Mouse (Mus musculus) kidney, embryonic 15.5 days (tissue): ENCODE measurements around the gene Napsa. TPM values are rescaled to one million over a fixed set of nuclear protein-coding genes. Genes with fewer than 3 reads are reported as not detected.

Experiments used
- ATAC-seq: fragments of 200-750 bp; cut with Nextera tagmentation; replicated peaks from 2 replicates; pipeline ENCODE4 v1.8.0; 2017; ENCODE audit warnings: moderate TSS enrichment; ENCODE audit not compliant: low FRiP score
- H3K27ac ChIP-seq: fragments of 300-500 bp; sonication (generic); 2 replicates; pipeline ENCODE4 v1.5.1; 2015; ENCODE audit warnings: mild to moderate bottlenecking, inconsistent platforms
- H3K27me3 ChIP-seq: fragments of 300-500 bp; sonication (generic); 2 replicates; pipeline ENCODE4 v1.6.1; 2015; ENCODE audit warnings: inconsistent platforms
- H3K36me3 ChIP-seq: fragments of 300-500 bp; sonication (generic); 2 replicates; pipeline ENCODE4 v1.6.1; 2015; ENCODE audit warnings: inconsistent platforms
- H3K4me1 ChIP-seq: fragments of 300-500 bp; sonication (generic); 2 replicates; pipeline ENCODE4 v1.6.1; 2015; ENCODE audit warnings: inconsistent platforms
- H3K4me2 ChIP-seq: fragments of 300-500 bp; sonication (generic); 2 replicates; pipeline ENCODE4 v1.6.1; 2015; ENCODE audit warnings: moderate library complexity, mild to moderate bottlenecking, inconsistent platforms
- H3K4me3 ChIP-seq: fragments of 300-500 bp; sonication (generic); replicated peaks from 2 replicates; pipeline ENCODE4 v1.5.1; 2015; ENCODE audit warnings: mild to moderate bottlenecking, inconsistent platforms
- H3K9ac ChIP-seq: fragments of 300-500 bp; sonication (generic); 2 replicates; pipeline ENCODE4 v1.6.1; 2015; ENCODE audit warnings: mild to moderate bottlenecking, inconsistent platforms
- H3K9me3 ChIP-seq: fragments of 300-500 bp; sonication (generic); replicated peaks from 2 replicates; pipeline ENCODE4 v1.6.1; 2016; ENCODE audit warnings: inconsistent platforms
- WGBS: fragments of 180-500 bp; shearing (Covaris S2); methylation state at CpG from one replicate; pipeline ENCODE4 v1.1.7; 2015; ENCODE audit warnings: mixed read lengths; 5-methylcytosine and 5-hydroxymethylcytosine counted together
- polyA plus RNA-seq: library from polyadenylated mRNA; unstranded; fragments of >200 nt; fragmentation: Nextera tagmentation; extraction: Ambion mirVana; gene quantifications from 2 replicates; pipeline ENCODE4 v1.2.1, GENCODE M21; 2015

Napsa gene
- polyA plus RNA-seq, 1 experiment from 2014 or later: 33.2 TPM

GRCm38 (mm10) chr7:44603186-44603855 lies 31.1 kb downstream of the Napsa start:
- peak overlapping the region; percentile 63 for H3K4me2 ChIP-seq
- H3K4me1 ChIP-seq: peaks cover 24% of the 10 kb centered on the region
- no peaks in the 10 kb centered on the region for H3K9me3 ChIP-seq
- no peak overlapping the region for H3K9ac ChIP-seq
- no peak for ATAC-seq
- no peak overlapping the region for H3K27ac ChIP-seq
- H3K36me3 ChIP-seq: no peaks in the 10 kb centered on the region
- peaks cover 84% of the 10 kb centered on the region for H3K27me3 ChIP-seq
- WGBS: 4% methylated on average over 20 of the region's 20 CpGs
- peak overlapping the region; percentile 41; the same call in 1 of the 2 replicates for H3K4me3 ChIP-seq

- Histone ChIP-seq H3K4me2 (peak overlapping the region; percentile 63), H3K27ac (no peak overlapping the region), H3K4me1 (peaks cover 24% of the 10 kb centered on the region), H3K9me3 (no peaks in the 10 kb centered on the region), H3K36me3 (no peaks in the 10 kb centered on the region), H3K27me3 (peaks cover 89% of the 10 kb centered on the region), H3K4me3 (peak overlapping the region; percentile 41), H3K9ac (no peak overlapping the region)
- under 1% methylated on average over 25 of the region's 25 CpGs for WGBS
- peak; percentile 61 for ATAC-seq
Measured at GRCm38 (mm10) chr7:44604139-44604606, 32.0 kb downstream of the Napsa start.

- Histone ChIP-seq H3K9ac (no peak overlapping the region), H3K4me2 (peak overlapping the region; percentile 63), H3K4me3 (peak overlapping the region; percentile 41), H3K27ac (no peak overlapping the region), H3K27me3 (peaks cover 89% of the 10 kb centered on the region), H3K36me3 (no peaks in the 10 kb centered on the region), H3K4me1 (peaks cover 24% of the 10 kb centered on the region), H3K9me3 (no peaks in the 10 kb centered on the region)
- no peak for ATAC-seq
- WGBS: 3% methylated on average over 8 of the region's 8 CpGs
Measured at GRCm38 (mm10) chr7:44604619-44605018, 32.4 kb downstream of the Napsa start.

DNA sequence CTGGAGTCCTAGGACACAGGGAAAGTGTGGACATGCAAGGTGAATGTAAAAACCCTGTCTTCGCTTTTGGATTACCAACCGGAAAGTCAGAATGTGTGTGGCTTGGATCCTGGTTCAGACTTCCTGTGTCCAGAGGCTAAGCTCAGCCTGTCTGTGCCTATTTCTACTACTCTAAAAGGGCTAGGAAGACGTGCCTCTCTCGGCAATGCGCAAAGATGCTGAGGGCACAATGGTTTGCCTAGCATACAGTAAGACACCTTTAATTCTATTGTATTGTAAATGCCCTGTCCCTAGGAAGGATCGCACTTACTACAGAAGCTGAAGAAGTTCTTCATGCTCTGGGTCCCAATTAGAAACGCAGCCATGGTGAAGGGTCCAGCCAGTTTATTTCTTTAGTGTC lies 33.3 kb downstream of the Napsa start:
- no peak overlapping the region for H3K4me3 ChIP-seq
- ATAC-seq: no peak
- H3K36me3 ChIP-seq: no peaks in the 10 kb centered on the region
- peaks cover 24% of the 10 kb centered on the region for H3K4me1 ChIP-seq
- 37% methylated on average over 7 of the region's 7 CpGs for WGBS
- H3K27me3 ChIP-seq: peaks cover 84% of the 10 kb centered on the region
- no peak overlapping the region for H3K9ac ChIP-seq
- no peak overlapping the region for H3K27ac ChIP-seq
- no peaks in the 10 kb centered on the region for H3K9me3 ChIP-seq
- H3K4me2 ChIP-seq: no peak overlapping the region

DNA sequence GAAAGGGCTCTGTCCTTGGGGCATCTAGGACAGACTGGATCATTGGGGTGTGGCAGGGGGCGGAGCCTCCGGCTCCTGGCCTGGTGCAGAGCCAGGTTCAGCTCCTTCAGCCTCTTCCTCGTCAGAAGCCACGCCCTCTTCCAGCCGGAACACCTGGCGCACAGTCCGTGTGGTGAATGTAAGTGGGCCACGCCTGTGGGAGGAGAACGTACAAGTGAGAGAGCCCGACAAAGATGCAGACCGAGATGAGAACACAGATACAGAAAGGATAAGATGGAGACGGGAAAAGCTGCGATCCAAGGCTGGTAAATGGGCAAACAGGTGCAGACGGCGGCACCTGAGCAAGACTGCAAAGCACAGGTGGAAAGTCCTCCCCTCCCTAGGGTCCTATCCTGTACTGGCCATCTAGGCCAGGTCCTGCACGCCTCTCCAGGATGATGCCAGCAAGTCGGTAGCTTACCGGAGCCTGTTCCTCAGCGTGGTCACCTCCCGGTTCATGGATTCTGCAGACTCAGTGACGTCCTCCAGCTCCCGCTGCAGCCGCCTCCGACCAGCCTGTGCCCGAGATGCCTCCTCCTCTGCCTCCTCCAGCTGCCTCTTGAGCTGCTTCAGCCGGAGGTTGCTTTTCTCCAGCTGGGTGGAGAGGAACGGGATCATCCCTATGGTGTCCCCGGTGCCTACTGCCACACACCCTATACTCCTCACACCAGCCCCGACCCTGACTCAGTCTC lies 34.2 kb downstream of the Napsa start:
- 0 out of 2 replicates have a peak overlapping the region, but pooled peaks have one; percentile 10 for H3K4me3 ChIP-seq
- H3K4me1 ChIP-seq: peaks cover 24% of the 10 kb centered on the region
- H3K9ac ChIP-seq: no peak overlapping the region
- no peaks in the 10 kb centered on the region for H3K36me3 ChIP-seq
- H3K27ac ChIP-seq: no peak overlapping the region
- H3K27me3 ChIP-seq: peaks cover 75% of the 10 kb centered on the region
- WGBS: 4% methylated on average over 29 of the region's 29 CpGs
- peak overlapping the region; percentile 47 for H3K4me2 ChIP-seq
- no peaks in the 10 kb centered on the region for H3K9me3 ChIP-seq
- no peak for ATAC-seq

- H3K4me1 ChIP-seq: peaks cover 5% of the 10 kb centered on the region; the same call in 1 of the 2 replicates
- no peaks in the 10 kb centered on the region for H3K36me3 ChIP-seq
- ATAC-seq: no peak
- no peaks in the 10 kb centered on the region for H3K9me3 ChIP-seq
- no peak overlapping the region for H3K27ac ChIP-seq
- H3K9ac ChIP-seq: no peak overlapping the region
- H3K27me3 ChIP-seq: peaks cover 57% of the 10 kb centered on the region
- 75% methylated on average over 7 of the region's 7 CpGs for WGBS
- no peak overlapping the region for H3K4me2 ChIP-seq
- no peak overlapping the region for H3K4me3 ChIP-seq
Measured at GRCm38 (mm10) chr7:44612192-44612591, 40.0 kb downstream of the Napsa start.

GRCm38 (mm10) chr7:44614041-44614688 lies 42.0 kb downstream of the Napsa start:
- no peak for ATAC-seq
- Histone ChIP-seq H3K27ac (no peak overlapping the region), H3K9ac (no peak overlapping the region), H3K4me2 (peak overlapping the region; percentile 26; the same call in 1 of the 2 replicates), H3K4me1 (peaks cover 5% of the 10 kb centered on the region; the same call in 1 of the 2 replicates), H3K36me3 (no peaks in the 10 kb centered on the region), H3K9me3 (no peaks in the 10 kb centered on the region), H3K4me3 (no peak overlapping the region), H3K27me3 (peaks cover 41% of the 10 kb centered on the region)
- 5% methylated on average over 20 of the region's 20 CpGs for WGBS

DNA sequence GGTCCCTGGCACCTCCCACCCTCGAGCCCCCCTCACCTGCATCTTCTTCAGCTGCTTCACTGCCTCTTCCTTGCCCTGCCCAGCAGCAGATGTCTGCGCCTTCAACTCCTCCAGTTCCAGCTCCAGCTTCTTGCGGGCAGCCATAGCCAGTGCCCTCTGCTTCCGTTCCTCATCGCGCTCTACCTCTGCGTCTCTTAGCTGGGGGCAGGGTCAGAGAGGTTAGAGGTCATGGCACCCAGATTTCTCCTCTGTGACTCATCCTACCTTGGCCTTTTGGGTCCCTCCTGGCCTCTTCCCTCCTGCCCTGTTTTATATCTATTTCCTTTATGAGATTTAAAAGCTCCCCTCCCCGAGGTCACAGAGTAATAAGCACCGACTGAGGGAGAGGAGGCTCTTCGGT lies 43.1 kb downstream of the Napsa start:
- WGBS: 10% methylated on average over 10 of the region's 10 CpGs
- Histone ChIP-seq H3K27ac (no peak overlapping the region), H3K36me3 (no peaks in the 10 kb centered on the region), H3K4me1 (peaks cover 5% of the 10 kb centered on the region; the same call in 1 of the 2 replicates), H3K9ac (no peak overlapping the region), H3K4me3 (no peak overlapping the region), H3K27me3 (peaks cover 41% of the 10 kb centered on the region), H3K9me3 (no peaks in the 10 kb centered on the region), H3K4me2 (no peak overlapping the region)
- ATAC-seq: no peak

DNA sequence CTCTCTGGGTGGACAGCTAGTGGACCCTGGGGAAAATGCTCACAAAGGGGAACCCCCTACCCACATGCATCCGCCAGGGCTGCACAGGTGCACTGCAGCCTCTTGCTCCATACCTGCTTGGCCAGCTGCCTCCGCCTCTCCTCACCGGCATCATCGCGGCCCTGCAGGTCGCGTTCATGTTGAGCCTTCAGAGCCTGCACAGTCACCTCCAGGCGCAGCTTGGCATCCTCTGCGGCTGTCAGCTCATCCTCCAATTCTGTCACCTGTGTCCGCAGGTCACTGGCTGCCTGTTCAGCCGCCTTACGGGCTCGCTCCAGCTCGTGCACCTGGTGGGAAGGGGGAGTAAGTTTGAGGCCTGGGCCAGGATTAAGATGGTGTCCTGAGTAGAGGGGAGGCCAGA lies 43.8 kb downstream of the Napsa start:
- no peak overlapping the region for H3K4me3 ChIP-seq
- H3K9me3 ChIP-seq: no peaks in the 10 kb centered on the region
- ATAC-seq: no peak
- peaks cover 5% of the 10 kb centered on the region; the same call in 1 of the 2 replicates for H3K4me1 ChIP-seq
- no peak overlapping the region for H3K27ac ChIP-seq
- H3K9ac ChIP-seq: no peak overlapping the region
- 78% methylated on average over 14 of the region's 14 CpGs for WGBS
- H3K4me2 ChIP-seq: no peak overlapping the region
- no peaks in the 10 kb centered on the region for H3K36me3 ChIP-seq
- H3K27me3 ChIP-seq: peaks cover 41% of the 10 kb centered on the region

DNA sequence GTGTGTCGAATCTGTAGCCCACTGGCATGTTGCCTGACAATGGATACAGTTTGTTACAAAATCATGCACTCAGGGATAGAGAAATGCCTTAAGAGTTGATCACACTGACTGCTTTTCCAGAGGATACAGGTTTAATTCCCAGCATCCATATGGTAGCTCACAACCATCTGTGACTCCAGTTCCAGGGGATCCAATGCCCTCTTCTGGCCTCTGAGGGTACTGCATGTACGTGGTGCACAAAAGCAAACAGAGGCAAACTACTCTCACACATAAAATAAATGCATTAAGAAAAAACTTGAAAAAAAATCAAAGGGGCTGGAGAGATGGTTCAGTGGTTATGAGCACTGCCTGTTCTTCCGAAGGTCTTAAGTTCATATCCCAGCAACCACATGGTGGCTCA lies 44.9 kb downstream of the Napsa start:
- Histone ChIP-seq H3K4me3 (no peak overlapping the region), H3K4me1 (peaks cover 5% of the 10 kb centered on the region; the same call in 1 of the 2 replicates), H3K4me2 (no peak overlapping the region), H3K27me3 (peaks cover 38% of the 10 kb centered on the region), H3K9ac (no peak overlapping the region), H3K27ac (no peak overlapping the region), H3K9me3 (no peaks in the 10 kb centered on the region), H3K36me3 (no peaks in the 10 kb centered on the region)
- WGBS: 70% methylated on average over 3 of the region's 3 CpGs
- no peak for ATAC-seq

GRCm38 (mm10) chr7:44623714-44624542 lies 51.7 kb downstream of the Napsa start:
- no peak for ATAC-seq
- no peak overlapping the region for H3K4me3 ChIP-seq
- no peaks in the 10 kb centered on the region; the same call in 1 of the 2 replicates for H3K9me3 ChIP-seq
- WGBS: 42% methylated on average over 18 of the region's 18 CpGs
- no peak overlapping the region for H3K9ac ChIP-seq
- H3K36me3 ChIP-seq: no peaks in the 10 kb centered on the region
- H3K4me2 ChIP-seq: no peak overlapping the region
- no peaks in the 10 kb centered on the region; the same call in 1 of the 2 replicates for H3K4me1 ChIP-seq
- H3K27me3 ChIP-seq: no peaks in the 10 kb centered on the region
- H3K27ac ChIP-seq: no peak overlapping the region
